Mouse (Mus musculus): ENCODE results near the gene Ppp1r36. TPM values are rescaled to one million over a fixed set of nuclear protein-coding genes. Genes with fewer than 3 reads are reported as not detected.

The Ppp1r36 gene
- polyA plus RNA-seq (2015; fragmentation: Nextera tagmentation; extraction: Ambion mirVana): 2.1 and 2.6 TPM in 2 replicates

GRCm38 (mm10) chr12:76417433-76417854 lies at the start of gene Ppp1r36:
Gene Ppp1r36, plus strand, starts transcription at chr12:76417538.
- WGBS: 2% methylated on average over 37 of the region's 37 CpGs
- Histone ChIP-seq H3K36me3 (ENCODE audit: control insufficient read depth, insufficient read depth) (no peaks in the 10 kb centered on the region), H3K27me3 (ENCODE audit: control insufficient read depth, insufficient read depth, low read length) (no peaks in the 10 kb centered on the region), H3K27ac (ENCODE audit: low read length) (no peak within 1 kb of the TSS), H3K9me3 (replicated peaks; ENCODE audit: control insufficient read depth, low read length) (peaks cover 6% of the 10 kb centered on the region), H3K9ac (ENCODE audit: low read length) (peak within 1 kb of the TSS; percentile 64), H3K4me3 (ENCODE audit: low read length) (peak within 1 kb of the TSS; percentile 57), H3K4me1 (ENCODE audit: control insufficient read depth, insufficient read depth, low read length) (peaks cover 4% of the 10 kb centered on the region; the same call in 1 of the 2 replicates), H3K4me2 (ENCODE audit: low read depth, low read length) (peak within 1 kb of the TSS; percentile 88)
- ATAC-seq (replicated peaks; ENCODE audit: extremely low read depth, insufficient read depth, low FRiP score): peak; percentile 79

GRCm38 (mm10) chr12:76368201-76368789 lies 49.0 kb upstream of the Ppp1r36 start:
- peak overlapping the region; percentile 98 for H3K9ac ChIP-seq (ENCODE audit: low read length)
- peak overlapping the region; percentile 91 for H3K4me3 ChIP-seq (ENCODE audit: low read length)
- no peaks in the 10 kb centered on the region for H3K9me3 ChIP-seq (replicated peaks; ENCODE audit: control insufficient read depth, low read length)
- no peak for ATAC-seq (replicated peaks; ENCODE audit: extremely low read depth, insufficient read depth, low FRiP score)
- peaks cover 49% of the 10 kb centered on the region for H3K4me1 ChIP-seq (ENCODE audit: control insufficient read depth, insufficient read depth, low read length)
- peak overlapping the region; percentile 99 for H3K27ac ChIP-seq (ENCODE audit: low read length)
- H3K27me3 ChIP-seq (ENCODE audit: control insufficient read depth, insufficient read depth, low read length): no peaks in the 10 kb centered on the region
- 14% methylated on average over 9 of the region's 9 CpGs for WGBS
- H3K4me2 ChIP-seq (ENCODE audit: low read depth, low read length): peak overlapping the region; percentile 83
- H3K36me3 ChIP-seq (ENCODE audit: control insufficient read depth, insufficient read depth): no peaks in the 10 kb centered on the region

- Histone ChIP-seq H3K27me3 (ENCODE audit: control insufficient read depth, insufficient read depth, low read length) (no peaks in the 10 kb centered on the region), H3K27ac (ENCODE audit: low read length) (peak overlapping the region; percentile 99), H3K9ac (ENCODE audit: low read length) (peak overlapping the region; percentile 98), H3K4me2 (ENCODE audit: low read depth, low read length) (peak overlapping the region; percentile 83), H3K36me3 (ENCODE audit: control insufficient read depth, insufficient read depth) (no peaks in the 10 kb centered on the region), H3K4me3 (ENCODE audit: low read length) (peak overlapping the region; percentile 91), H3K4me1 (ENCODE audit: control insufficient read depth, insufficient read depth, low read length) (peaks cover 49% of the 10 kb centered on the region), H3K9me3 (replicated peaks; ENCODE audit: control insufficient read depth, low read length) (no peaks in the 10 kb centered on the region)
- WGBS: under 1% methylated on average over 26 of the region's 26 CpGs
- peak; percentile 7 for ATAC-seq (replicated peaks; ENCODE audit: extremely low read depth, insufficient read depth, low FRiP score)
These were observed 48.5 kb upstream of the Ppp1r36 start for GRCm38 (mm10) chr12:76368790-76369205.

- no peaks in the 10 kb centered on the region for H3K36me3 ChIP-seq (ENCODE audit: control insufficient read depth, insufficient read depth)
- under 1% methylated on average over 61 of the region's 96 CpGs for WGBS
- peak within 1 kb of the TSS; percentile 98 for H3K9ac ChIP-seq (ENCODE audit: low read length)
- H3K4me3 ChIP-seq (ENCODE audit: low read length): peak within 1 kb of the TSS; percentile 91
- H3K27ac ChIP-seq (ENCODE audit: low read length): peak within 1 kb of the TSS; percentile 99
- peaks cover 53% of the 10 kb centered on the region for H3K4me1 ChIP-seq (ENCODE audit: control insufficient read depth, insufficient read depth, low read length)
- H3K4me2 ChIP-seq (ENCODE audit: low read depth, low read length): peak within 1 kb of the TSS; percentile 83
- peak; percentile 64 for ATAC-seq (replicated peaks; ENCODE audit: extremely low read depth, insufficient read depth, low FRiP score)
- no peaks in the 10 kb centered on the region for H3K27me3 ChIP-seq (ENCODE audit: control insufficient read depth, insufficient read depth, low read length)
- no peaks in the 10 kb centered on the region for H3K9me3 ChIP-seq (replicated peaks; ENCODE audit: control insufficient read depth, low read length)
These were observed 47.9 kb upstream of the Ppp1r36 start, which contains the start of gene Zbtb25 for GRCm38 (mm10) chr12:76369206-76369977. Gene Zbtb25, minus strand, starts transcription at chr12:76369602.

DNA sequence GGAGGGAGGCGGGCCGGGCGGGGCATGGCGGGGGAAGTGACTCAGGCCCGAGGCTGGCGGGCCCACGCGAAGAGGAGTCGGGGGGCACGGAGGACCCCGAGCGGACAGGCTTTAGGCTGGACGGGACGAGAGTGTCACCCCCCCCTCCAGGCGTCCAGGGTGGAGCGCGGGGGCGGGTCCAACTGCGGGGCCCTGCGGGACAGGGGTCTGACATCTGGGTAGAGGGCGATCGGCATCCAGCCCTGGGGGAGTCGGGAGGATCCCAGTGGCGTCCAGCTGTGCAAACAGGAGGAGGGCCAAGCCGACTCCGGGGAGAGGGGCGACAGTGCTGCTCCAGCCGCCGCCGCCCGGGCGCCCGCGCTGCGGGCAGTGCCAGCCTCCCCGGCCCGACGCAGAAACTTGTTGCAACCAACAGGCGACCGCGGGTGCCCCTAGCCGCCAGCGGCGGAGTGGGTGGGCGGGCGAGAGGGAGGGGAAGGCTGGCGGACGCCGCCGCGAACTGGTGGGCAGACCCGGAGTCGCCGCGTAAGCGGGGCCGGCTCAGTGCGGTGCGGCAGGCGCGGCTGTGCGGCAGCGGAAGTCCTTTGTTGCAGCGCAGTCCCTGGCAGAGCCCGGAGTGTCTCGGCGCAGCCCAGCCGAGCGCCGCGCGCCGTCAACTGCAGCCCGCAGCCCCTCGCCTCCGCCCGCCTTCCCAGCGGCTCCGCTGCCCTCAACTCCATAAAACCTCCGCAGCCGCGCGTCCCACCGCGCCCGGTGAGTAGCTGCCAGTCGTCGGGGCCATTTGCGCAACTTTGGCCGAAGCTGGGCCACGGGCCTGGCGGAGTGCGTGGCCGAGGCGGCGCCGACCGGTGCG lies 47.1 kb upstream of the Ppp1r36 start, which contains the start of gene Zbtb1:
Gene Zbtb1 (plus strand): TSS at position 289 of the 853 bp plus-strand sequence.
- peaks cover 56% of the 10 kb centered on the region for H3K4me1 ChIP-seq (ENCODE audit: control insufficient read depth, insufficient read depth, low read length)
- H3K27me3 ChIP-seq (ENCODE audit: control insufficient read depth, insufficient read depth, low read length): no peaks in the 10 kb centered on the region
- no peaks in the 10 kb centered on the region for H3K9me3 ChIP-seq (replicated peaks; ENCODE audit: control insufficient read depth, low read length)
- H3K27ac ChIP-seq (ENCODE audit: low read length): peak within 1 kb of the TSS; percentile 99
- peak within 1 kb of the TSS; percentile 98 for H3K9ac ChIP-seq (ENCODE audit: low read length)
- H3K36me3 ChIP-seq (ENCODE audit: control insufficient read depth, insufficient read depth): no peaks in the 10 kb centered on the region
- peak; percentile 58 for ATAC-seq (replicated peaks; ENCODE audit: extremely low read depth, insufficient read depth, low FRiP score)
- peak within 1 kb of the TSS; percentile 83 for H3K4me2 ChIP-seq (ENCODE audit: low read depth, low read length)
- WGBS: under 1% methylated on average over 92 of the region's 99 CpGs
- H3K4me3 ChIP-seq (ENCODE audit: low read length): peak within 1 kb of the TSS; percentile 91

- Histone ChIP-seq H3K9me3 (replicated peaks; ENCODE audit: control insufficient read depth, low read length) (no peaks in the 10 kb centered on the region), H3K27ac (ENCODE audit: low read length) (peak overlapping the region; percentile 99), H3K9ac (ENCODE audit: low read length) (peak overlapping the region; percentile 98), H3K36me3 (ENCODE audit: control insufficient read depth, insufficient read depth) (no peaks in the 10 kb centered on the region), H3K4me1 (ENCODE audit: control insufficient read depth, insufficient read depth, low read length) (peaks cover 56% of the 10 kb centered on the region), H3K27me3 (ENCODE audit: control insufficient read depth, insufficient read depth, low read length) (no peaks in the 10 kb centered on the region), H3K4me3 (ENCODE audit: low read length) (peak overlapping the region; percentile 91), H3K4me2 (ENCODE audit: low read depth, low read length) (peak overlapping the region; percentile 83)
- WGBS: 0% methylated on average over 53 of the region's 63 CpGs
- ATAC-seq (replicated peaks; ENCODE audit: extremely low read depth, insufficient read depth, low FRiP score): peak; percentile 71
These were observed 46.3 kb upstream of the Ppp1r36 start for GRCm38 (mm10) chr12:76370831-76371571.

- H3K4me1 ChIP-seq (ENCODE audit: control insufficient read depth, insufficient read depth, low read length): peaks cover 51% of the 10 kb centered on the region
- no peaks in the 10 kb centered on the region for H3K9me3 ChIP-seq (replicated peaks; ENCODE audit: control insufficient read depth, low read length)
- peak overlapping the region; percentile 99 for H3K27ac ChIP-seq (ENCODE audit: low read length)
- WGBS: 30% methylated on average over 7 of the region's 7 CpGs
- H3K36me3 ChIP-seq (ENCODE audit: control insufficient read depth, insufficient read depth): no peaks in the 10 kb centered on the region
- H3K9ac ChIP-seq (ENCODE audit: low read length): peak overlapping the region; percentile 98
- ATAC-seq (replicated peaks; ENCODE audit: extremely low read depth, insufficient read depth, low FRiP score): no peak
- H3K27me3 ChIP-seq (ENCODE audit: control insufficient read depth, insufficient read depth, low read length): no peaks in the 10 kb centered on the region
- peak overlapping the region; percentile 83 for H3K4me2 ChIP-seq (ENCODE audit: low read depth, low read length)
- H3K4me3 ChIP-seq (ENCODE audit: low read length): peak overlapping the region; percentile 91
These were observed 45.3 kb upstream of the Ppp1r36 start for GRCm38 (mm10) chr12:76372046-76372445.

All from heart, embryonic 16.5 days (tissue).